Mouse (Mus musculus): ENCODE measurements around the gene Phykpl. TPM values are rescaled to one million over a fixed set of nuclear protein-coding genes. Genes with fewer than 3 reads are reported as not detected.
"Not testable (repeated sequence)": the region's sequence is repeated elsewhere in the genome, so short reads cannot be mapped to it uniquely, and the experiment has no call there.

Gene Phykpl
- total RNA-seq, 2 experiments from 2014 or later, result 7.8 to 8.2 TPM

DNA sequence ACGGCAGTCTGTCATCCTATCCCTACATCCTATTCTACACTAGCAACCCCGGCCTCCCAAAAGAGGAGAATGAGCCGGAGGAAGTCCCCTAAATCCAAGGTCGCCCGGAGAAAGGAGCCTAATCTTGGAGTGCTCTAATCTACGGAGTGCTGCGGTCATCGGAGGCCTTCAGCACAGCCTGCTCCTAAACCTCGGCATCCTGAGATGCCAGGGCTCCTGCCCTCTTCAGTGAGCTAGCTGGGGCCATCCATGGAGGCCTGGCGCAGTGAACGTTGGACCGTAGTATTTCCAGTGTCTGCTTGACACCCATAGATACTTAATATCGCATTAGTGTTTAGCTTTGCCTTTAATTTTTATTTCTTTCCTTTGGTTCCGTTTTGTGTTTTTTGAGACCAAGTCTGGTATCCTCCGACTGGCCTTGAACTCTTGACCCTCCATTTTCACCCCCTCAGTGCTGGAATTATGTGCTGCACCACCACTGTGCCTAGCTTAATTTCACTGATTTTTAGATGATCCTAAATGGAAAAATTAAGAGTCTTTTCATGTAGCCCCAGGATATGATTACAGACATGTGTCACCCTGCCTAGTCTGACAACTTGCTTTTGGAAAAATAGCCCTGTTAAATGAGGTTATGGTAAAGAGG is 22.7 kb downstream of the Phykpl start:
- intact Hi-C loops (cut with DNase I), result loop anchor here (1.0 kb wide), 1 partner anchor 12 kb away; the partner anchor contains the start of gene Nhp2
- H3K27ac ChIP-seq, result peak overlapping the region; percentile 75
- H3K4me3 ChIP-seq, result peak overlapping the region; percentile 66
- no peak for TF ChIP-seq CTCF (IDR thresholded peaks at IDR 0.05)
- DNase-seq (ENCODE audit: extremely low spot score in 1 of 2, low spot score in 2 of 2), result no peak

DNA sequence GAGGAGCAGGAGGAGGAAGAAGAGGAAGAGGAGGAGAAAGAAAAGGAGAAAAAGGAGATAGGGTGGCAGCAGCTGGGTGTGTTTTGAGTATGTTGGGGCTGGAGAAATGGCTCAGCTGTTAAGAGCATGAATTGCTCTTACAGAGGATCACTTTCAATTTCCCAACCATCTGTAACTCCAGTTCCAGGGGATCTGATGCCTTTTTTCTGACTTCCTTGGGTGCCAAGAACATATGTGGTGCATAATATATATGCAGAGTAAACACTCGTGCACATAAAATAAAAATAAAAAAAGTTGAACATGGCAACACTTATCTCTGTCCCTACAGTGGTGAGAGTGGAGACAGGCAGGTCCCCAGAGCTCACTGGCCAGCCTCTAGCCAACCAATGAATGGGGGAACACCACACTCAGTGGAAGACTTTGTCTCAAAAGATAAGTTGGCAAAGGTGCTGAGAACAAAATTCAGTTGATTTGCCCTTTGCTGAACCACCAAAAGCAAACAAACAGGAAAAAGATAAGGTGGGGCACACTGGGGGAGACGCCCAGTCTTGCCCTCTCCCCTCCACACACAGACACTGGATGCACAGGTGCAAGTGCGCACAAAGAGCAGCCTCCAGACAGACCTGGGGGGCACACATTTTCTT is 24.8 kb downstream of the Phykpl start:
- Histone ChIP-seq H3K4me3 (no peak overlapping the region), H3K27ac (no peak overlapping the region)
- intact Hi-C loops (cut with DNase I), result no loop called here
- no peak for DNase-seq (ENCODE audit: extremely low spot score in 1 of 2, low spot score in 2 of 2)
- TF ChIP-seq CTCF (IDR thresholded peaks at IDR 0.05), result no peak

DNA sequence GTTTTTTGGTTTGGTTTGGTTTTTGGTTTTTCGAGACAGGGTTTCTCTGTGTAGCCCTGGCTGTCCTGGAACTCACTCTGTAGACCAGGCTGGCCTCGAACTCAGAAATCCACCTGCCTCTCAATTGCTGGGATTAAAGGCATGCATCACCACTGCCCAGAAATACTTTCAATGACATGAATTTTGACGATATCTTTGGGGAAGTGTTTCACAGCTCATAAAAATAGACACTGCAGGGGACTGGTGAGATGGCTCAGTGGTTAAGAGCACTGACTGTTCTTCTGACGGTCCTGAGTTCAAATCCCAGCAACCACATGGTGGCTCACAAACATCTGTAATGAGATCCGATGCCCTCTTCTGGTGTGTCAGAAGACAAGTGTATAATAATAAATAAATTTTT is 25.4 kb downstream of the Phykpl start:
- DNase-seq (ENCODE audit: extremely low spot score in 1 of 2, low spot score in 2 of 2); H3K27ac ChIP-seq; intact Hi-C loops (cut with DNase I): not testable (repeated sequence)

DNA sequence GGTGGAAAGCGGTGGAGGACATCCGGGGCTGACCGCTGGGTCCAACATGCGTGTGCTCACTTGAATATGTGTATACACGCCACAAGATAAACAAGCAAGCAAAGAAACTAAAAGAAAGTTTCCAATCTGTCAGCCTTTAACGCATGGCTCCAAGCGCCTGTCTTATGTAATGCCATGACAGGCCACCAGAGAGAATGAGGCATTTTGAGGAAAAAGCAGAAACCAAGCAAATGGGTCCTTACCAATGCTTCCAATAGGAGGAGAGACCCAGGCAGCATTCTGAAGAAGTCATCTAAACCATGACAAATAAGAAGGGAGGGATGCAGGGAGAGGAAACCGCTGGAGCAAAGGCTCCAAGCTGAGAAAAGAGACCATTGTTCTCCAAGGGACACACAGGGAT is 29.7 kb downstream of the Phykpl start:
- intact Hi-C loops (cut with DNase I), result no loop called here
- Histone ChIP-seq H3K27ac (no peak overlapping the region), H3K4me3 (no peak overlapping the region)
- no peak for DNase-seq (ENCODE audit: extremely low spot score in 1 of 2, low spot score in 2 of 2)
- no peak for TF ChIP-seq CTCF (IDR thresholded peaks at IDR 0.05)

More for the DNA sequence above, 25.4 kb downstream of the Phykpl start:
- not testable (repeated sequence) for H3K4me3 ChIP-seq

DNA sequence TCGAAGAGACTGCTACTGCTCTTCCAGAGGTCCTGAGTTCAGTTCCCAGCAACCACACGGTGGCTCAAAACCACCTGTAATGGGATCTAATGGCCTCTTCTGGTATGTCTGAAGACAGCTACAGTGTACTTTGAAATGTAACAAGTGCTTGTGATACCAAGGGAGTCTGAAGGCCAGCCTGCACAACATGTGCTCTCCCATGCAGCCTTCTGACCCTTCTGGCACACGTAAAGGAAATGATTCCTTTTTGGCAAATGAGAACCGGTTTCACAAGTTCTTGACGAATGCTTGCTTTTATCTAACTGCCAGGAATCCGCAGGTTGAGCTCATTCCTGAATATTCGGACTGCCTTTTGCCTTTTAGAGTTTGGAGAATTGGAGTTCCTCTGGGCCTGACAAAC is 30.6 kb downstream of the Phykpl start:
- intact Hi-C loops (cut with DNase I), result loop anchor here (5.0 kb wide), 1 partner anchor 37 kb away; the partner anchor contains the start of genes D930048N14Rik and N4bp3
- Histone ChIP-seq H3K27ac (peak overlapping the region; percentile 83), H3K4me3 (peak overlapping the region; percentile 40)
- no peak for TF ChIP-seq CTCF (IDR thresholded peaks at IDR 0.05)
- no peak for DNase-seq (ENCODE audit: extremely low spot score in 1 of 2, low spot score in 2 of 2)

DNA sequence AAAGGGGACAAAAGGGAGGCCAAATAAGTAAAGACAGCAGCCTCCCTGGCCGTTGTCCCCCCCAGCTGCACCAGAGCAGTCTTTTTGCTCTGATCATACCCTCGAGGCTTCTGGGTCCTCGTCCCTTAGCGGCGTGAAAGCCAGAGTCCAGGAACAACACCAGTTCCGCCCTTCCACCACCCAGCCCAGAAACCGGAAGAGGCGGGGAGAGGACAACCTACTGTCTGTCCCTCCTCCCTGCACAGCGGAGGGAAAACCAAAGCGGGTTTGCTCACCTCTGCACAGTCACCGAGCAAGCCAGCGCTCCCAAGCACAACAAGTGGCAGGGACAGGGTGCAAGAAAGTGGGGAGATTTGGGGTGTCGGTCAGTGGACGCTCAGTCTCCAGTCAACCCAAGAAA is 31.0 kb downstream of the Phykpl start:
- TF ChIP-seq CTCF (IDR thresholded peaks at IDR 0.05), result no peak
- DNase-seq (ENCODE audit: extremely low spot score in 1 of 2, low spot score in 2 of 2), result peak in 1 of 2 experiments; percentile 35
- peak overlapping the region; percentile 83 for H3K27ac ChIP-seq
- intact Hi-C loops (cut with DNase I), result loop anchor here (5.0 kb wide), 1 partner anchor 37 kb away; the partner anchor contains the start of genes D930048N14Rik and N4bp3
- peak overlapping the region; percentile 40 for H3K4me3 ChIP-seq

DNA sequence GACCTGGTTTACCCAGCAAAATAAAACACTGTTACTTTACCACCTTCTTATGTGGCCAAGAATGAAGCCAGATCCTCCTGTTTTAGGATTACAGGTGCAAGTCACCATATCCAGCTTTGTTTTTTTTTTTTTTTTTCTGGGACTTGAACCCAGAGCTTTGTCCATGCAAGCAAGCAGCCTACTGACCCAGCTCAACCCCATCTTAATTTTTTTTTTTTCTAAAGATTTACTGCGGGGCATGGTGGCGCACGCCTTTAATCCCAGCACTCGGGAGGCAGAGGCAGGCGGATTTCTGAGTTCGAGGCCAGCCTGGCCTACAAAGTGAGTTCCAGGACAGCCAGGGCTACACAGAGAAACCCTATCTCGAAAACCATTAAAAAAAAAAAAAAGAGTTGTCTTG is 31.6 kb downstream of the Phykpl start:
- not testable (repeated sequence) for H3K4me3 ChIP-seq; DNase-seq (ENCODE audit: extremely low spot score in 1 of 2, low spot score in 2 of 2); H3K27ac ChIP-seq
- intact Hi-C loops (cut with DNase I), result loop anchor here (5.0 kb wide), 1 partner anchor 36 kb away; the partner anchor contains the start of genes D930048N14Rik and N4bp3

DNA sequence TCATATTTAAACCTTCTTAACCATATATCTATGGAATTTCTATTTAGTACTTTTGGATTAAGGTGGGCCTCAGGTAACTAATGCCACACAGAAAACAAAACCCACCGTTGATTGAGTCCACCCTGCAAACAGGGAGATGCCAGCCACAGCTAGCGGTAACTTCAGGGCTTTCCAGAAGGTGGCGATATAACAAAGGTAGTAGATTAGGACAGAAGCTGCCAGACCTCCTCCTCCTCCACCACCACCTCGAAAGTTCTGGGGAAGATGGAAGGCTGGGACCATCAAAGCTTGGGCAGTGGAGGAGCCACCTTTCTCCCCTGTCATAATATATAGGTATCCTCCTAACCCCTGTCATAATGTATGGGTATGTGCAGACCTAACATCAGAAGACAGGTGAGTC is 33.1 kb downstream of the Phykpl start:
- intact Hi-C loops (cut with DNase I), result loop anchor here (1.0 to 5.0 kb wide), 2 partner anchors 35 to 64 kb away; partner anchors contain the start of genes D930048N14Rik and N4bp3
- peak; percentile 82 for TF ChIP-seq CTCF (IDR thresholded peaks at IDR 0.05)
- DNase-seq (ENCODE audit: extremely low spot score in 1 of 2, low spot score in 2 of 2), result peak; percentile 65 to 67
- Histone ChIP-seq H3K4me3 (no peak overlapping the region), H3K27ac (no peak overlapping the region)

DNA sequence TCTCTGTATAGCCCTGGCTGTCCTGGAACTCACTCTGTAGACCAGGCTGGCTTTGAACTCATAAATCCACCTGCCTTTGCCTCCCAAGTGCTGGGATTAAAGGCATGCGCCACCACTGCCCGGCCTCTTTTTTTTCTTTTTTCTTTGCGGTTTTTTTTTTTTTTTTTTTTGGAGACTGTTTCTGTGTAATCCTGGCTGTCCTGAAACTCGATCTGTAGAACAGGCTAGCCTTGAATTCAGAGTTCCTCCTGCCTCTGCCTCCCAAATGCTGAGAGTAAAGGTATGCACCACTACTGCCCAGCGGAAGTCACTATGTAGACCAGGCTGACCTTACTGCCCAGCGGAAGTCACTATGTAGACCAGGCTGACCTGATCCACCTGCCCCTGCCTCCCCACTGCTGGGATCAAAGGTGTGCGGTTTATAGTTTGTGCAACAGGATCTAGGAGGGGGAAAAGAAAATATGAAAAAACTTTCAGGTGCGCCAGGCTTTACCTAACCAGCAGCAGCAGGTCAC is 34.4 kb downstream of the Phykpl start:
- H3K4me3 ChIP-seq, result peak overlapping the region; percentile 77
- TF ChIP-seq CTCF (IDR thresholded peaks at IDR 0.05), result no peak
- no peak overlapping the region for H3K27ac ChIP-seq
- intact Hi-C loops (cut with DNase I), result loop anchor here (1.0 to 5.0 kb wide), 2 partner anchors 12 to 33 kb away; partner anchors contain the start of genes D930048N14Rik and N4bp3
- DNase-seq (ENCODE audit: extremely low spot score in 1 of 2, low spot score in 2 of 2), result no peak

DNA sequence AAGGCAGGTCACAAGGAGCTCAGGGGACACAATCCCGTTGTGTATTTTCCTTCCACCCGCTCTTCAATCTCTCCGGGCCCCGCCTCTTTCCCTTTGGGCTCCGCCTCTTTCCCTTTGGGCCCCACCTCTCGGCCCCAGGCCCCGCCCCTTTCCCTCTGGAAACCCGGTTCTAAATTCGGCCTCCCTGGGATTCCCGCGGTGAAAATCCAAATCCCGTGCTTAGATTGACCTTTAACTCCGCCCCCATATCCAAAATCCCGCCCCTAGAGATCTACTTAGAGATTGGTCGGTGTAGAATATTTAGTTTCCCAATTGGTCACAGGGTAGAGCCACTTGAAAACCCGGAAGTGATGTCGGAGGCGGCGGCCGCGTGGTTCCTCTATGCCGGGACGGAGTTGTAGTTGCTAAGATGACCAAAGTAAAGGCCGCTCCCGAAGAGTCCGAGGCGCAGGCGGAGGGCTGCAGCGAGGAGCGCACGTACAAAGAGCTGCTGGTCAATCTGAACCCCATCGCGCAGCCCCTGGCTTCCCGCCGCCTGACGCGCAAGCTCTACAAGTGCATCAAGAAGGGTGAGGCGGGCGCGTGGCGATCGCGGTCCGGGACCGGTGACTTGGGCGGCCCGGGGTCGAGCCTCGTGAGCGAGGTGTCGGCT is 35.0 kb downstream of the Phykpl start, which contains the start of gene Nhp2:
TSS of gene Nhp2 (plus strand) at position 327 of the 652 bp plus-strand sequence.
- peak within 1 kb of the TSS; percentile 77 for H3K4me3 ChIP-seq
- intact Hi-C loops (cut with DNase I), result loop anchor here (1.0 to 5.0 kb wide), 2 partner anchors 12 to 33 kb away; partner anchors contain the start of genes D930048N14Rik and N4bp3
- peak; percentile 85 to 90 for DNase-seq (ENCODE audit: extremely low spot score in 1 of 2, low spot score in 2 of 2)
- TF ChIP-seq CTCF (IDR thresholded peaks at IDR 0.05), result no peak; the same call in 1 of the 2 replicates
- H3K27ac ChIP-seq, result peak within 1 kb of the TSS; percentile 60; the same call in 1 of the 2 replicates

DNA sequence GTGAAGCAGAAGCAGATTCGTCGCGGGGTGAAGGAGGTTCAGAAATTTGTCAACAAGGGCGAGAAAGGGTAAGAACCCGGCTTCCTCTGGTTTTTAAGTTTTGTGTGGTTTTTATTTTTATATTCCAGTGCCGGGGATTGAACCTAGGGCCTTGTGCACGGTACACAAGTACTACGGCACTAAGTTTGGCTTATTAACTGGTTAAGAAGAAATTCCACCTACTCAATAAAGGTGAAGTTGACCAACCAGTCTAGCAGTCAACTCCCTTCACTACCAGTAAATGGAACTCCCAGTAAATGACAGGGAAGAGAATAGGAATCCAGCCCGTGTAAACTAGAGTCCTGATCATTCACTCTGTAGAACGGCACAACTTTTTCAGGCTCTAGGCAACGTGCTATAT is 35.5 kb downstream of the Phykpl start:
- intact Hi-C loops (cut with DNase I), result no loop called here

More for the DNA sequence above, 35.5 kb downstream of the Phykpl start:
- no peak for DNase-seq (ENCODE audit: extremely low spot score in 1 of 2, low spot score in 2 of 2)
- TF ChIP-seq CTCF (IDR thresholded peaks at IDR 0.05), result no peak
- Histone ChIP-seq H3K4me3 (peak overlapping the region; percentile 77), H3K27ac (peak overlapping the region; percentile 60; the same call in 1 of the 2 replicates)

Measured in left cerebral cortex, adult 2 months (tissue).